Mouse (Mus musculus): ENCODE measurements around the gene Rcc1.
"Not testable (repeated sequence)": the region's sequence is repeated elsewhere in the genome, so short reads cannot be mapped to it uniquely, and the experiment has no call there.

Gene Rcc1

DNA sequence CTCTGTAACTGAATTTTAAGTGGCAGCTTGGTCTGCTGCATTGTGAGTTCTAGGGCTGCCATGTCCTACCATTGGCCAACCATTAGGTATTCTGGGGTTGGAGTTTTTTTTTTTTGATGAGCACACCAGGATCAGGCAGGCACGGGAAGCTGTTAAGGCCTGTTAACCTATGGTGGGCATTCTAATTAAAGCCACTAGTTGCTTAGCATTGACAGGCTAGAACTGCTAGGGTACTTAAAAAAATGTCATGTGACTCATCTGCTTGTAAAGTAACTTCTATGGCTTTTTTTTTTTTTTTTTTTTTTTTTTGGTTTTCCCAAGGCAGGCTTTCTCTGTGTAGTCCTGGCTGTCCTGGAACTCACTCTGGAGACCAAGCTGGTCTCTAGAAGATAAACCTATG is 42.2 kb downstream of the Rcc1 start:
- DNase-seq = no peak

GRCm38 (mm10) chr4:132309849-132310472 is 43.4 kb downstream of the Rcc1 start:
- peak; percentile 22 for DNase-seq

- DNase-seq = no peak
These were observed 44.1 kb downstream of the Rcc1 start for GRCm38 (mm10) chr4:132309140-132309848.

GRCm38 (mm10) chr4:132308437-132309139 is 44.8 kb downstream of the Rcc1 start:
- peak; percentile 86 for DNase-seq

DNA sequence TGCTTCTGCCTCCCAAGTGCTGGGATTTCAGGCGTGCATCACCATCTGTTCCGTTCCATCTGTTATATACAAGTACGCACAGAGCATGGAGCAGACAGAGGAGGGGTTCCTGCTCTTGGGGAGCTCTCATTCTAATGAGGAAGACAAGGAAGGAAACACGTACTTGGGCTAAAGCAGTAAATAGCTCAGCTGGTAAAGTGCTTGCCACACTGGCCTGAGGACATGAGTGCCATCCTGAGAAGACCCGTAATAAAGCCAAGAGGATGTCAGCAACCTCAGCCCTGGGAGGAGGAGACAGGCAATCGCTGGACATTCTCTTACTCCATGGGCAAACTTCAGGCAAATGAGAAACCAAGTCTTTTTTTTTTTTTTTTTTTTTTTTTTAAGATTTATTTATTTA is 47.4 kb downstream of the Rcc1 start:
- DNase-seq = no peak

DNA sequence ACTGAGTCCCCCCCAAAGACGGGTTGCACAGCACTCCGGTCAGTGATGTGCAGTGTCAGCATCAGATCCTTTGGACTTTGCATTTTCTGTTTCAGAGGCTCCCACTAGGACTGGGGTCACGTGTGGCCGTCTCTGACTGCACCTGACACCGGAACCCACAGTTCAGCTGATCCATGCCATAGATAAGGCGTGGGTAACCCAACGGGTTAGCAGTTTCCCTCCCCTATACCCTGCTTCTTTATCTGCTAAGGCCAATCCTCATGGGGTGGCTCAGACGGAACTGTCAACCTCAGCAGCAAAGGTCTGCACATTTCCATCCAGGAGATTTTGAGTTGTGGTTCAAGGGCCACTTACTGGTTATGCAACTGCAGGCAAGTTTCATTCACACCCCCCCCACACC is 48.1 kb downstream of the Rcc1 start:
- DNase-seq = no peak

DNA sequence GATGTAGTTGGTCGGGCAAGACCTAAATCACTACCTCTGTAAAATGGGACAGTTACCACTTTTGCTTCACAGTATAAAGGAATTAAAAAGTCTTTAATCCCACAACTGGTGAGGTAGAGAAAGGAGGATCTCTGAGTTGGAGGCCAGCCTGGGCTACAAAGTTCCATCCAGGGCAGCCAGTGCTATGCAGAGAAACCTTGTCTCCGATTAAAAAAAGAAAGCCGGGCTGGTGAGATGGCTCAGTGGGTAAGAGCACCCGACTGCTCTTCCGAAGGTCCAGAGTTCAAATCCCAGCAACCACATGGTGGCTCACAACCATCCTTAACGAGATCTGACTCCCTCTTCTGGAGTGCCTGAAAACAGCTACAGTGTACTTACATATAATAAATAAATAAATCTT is 49.9 kb downstream of the Rcc1 start:
- not testable (repeated sequence) for DNase-seq

GRCm38 (mm10) chr4:132302939-132303479 is 50.4 kb downstream of the Rcc1 start, which contains the start of gene Rab42:
Gene Rab42 (minus strand): TSS chr4:132303385.
- peak; percentile 32 for DNase-seq

GRCm38 (mm10) chr4:132301965-132302938 is 51.2 kb downstream of the Rcc1 start:
- DNase-seq = no peak

- DNase-seq = no peak
These were observed 51.9 kb downstream of the Rcc1 start for GRCm38 (mm10) chr4:132301486-132301885.

- no peak for DNase-seq
These were observed 53.6 kb downstream of the Rcc1 start for GRCm38 (mm10) chr4:132299849-132300248.

GRCm38 (mm10) chr4:132295696-132296390 is 57.6 kb downstream of the Rcc1 start:
- DNase-seq = no peak

GRCm38 (mm10) chr4:132293682-132294240 is 59.6 kb downstream of the Rcc1 start:
- no peak for DNase-seq

DNA sequence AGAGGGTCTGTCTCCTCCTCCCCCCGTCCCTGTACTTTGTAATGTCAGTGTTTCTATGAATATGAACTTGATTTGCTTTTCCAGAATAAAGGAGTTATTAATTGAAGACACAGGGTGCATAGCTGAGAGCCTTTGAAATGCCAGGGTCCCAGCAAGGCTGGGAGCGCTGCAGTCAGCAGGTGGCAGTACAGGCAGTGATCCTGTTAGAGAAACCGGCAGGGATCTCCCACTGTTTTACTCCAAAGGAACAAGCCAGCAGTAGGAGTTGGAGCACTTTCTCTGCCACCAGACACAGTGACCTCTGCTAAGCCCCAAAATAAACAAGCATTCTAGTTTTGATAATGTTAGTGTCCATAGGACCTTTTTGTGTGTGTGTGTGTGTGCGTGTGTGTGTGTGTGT is 60.4 kb downstream of the Rcc1 start:
- DNase-seq = no peak

DNA sequence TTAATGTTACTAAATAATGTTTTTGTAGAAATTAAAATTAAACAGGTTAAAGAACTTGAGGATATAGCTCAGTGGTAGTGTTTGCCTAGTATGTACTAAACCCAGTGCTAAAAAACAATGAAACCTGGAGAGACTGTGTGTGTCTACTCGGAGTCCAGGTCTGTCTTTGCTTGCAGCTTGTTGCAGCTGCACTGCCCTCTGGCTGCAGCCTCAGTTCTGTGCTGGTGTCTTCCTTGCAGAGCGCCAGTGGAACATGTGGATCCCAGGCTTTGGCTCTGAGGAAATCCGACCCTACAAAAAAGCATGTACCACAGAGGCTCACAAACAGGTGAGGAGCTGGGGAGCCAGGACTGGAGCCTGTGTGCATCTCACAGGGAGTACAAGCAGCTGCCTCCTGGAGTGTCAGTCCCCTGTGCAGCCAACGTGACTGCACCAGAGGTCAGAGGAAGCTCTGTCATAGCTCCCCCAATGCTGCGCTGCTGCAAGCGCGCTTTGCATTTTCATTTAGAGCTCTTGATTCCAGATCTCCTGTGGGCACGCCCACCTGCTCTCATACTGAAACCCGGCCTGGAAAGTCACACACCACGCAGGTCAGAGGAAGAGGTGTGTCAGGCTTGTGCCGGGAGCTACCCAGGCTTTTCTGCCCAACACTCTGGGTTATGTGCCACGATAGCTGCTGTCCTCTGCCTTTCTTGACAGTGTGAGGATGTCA is 61.6 kb downstream of the Rcc1 start:
- no peak for DNase-seq

GRCm38 (mm10) chr4:132291056-132291455 is 62.3 kb downstream of the Rcc1 start:
- no peak for DNase-seq

- DNase-seq = not testable (repeated sequence)
These were observed 64.6 kb downstream of the Rcc1 start for GRCm38 (mm10) chr4:132288840-132289239.

Measured in cerebellum, adult 11 months (tissue).